Mouse (Mus musculus): ENCODE results near the gene Hace1. TPM values are rescaled to one million over a fixed set of nuclear protein-coding genes. Genes with fewer than 3 reads are reported as not detected.

The Hace1 gene
- polyA plus RNA-seq (2012; rRNA removed): 25.5 and 28.1 TPM in 2 replicates

GRCm38 (mm10) chr10:45577731-45578297 lies at the start of gene Hace1:
Gene Hace1, plus strand, starts transcription at chr10:45577829.

Other genes with a start within 250 kb of the Hace1 start
- 1.7 and 3.1 TPM in 2 replicates for gene Bves, start 242.1 kb upstream of the Hace1 start, polyA plus RNA-seq (2012; rRNA removed)
- 12.0 and 13.0 TPM in 2 replicates for gene Lin28b, start 91.4 kb upstream of the Hace1 start, polyA plus RNA-seq (2012; rRNA removed)

All from central nervous system, embryonic 14 days (tissue).